Mouse (Mus musculus) testis, adult 2 months (tissue): ENCODE results near the gene Prcc.

ENCODE experiments used
- CTCF ChIP-seq: fragments of 200-500 bp; IDR thresholded peaks from 2 replicates; pipeline ENCODE4 v1.5.1; 2012; ENCODE audit warnings: low read depth, mild to moderate bottlenecking, inconsistent platforms, low read length, moderate library complexity; ENCODE audit not compliant: control insufficient read depth, insufficient read depth, insufficient replicate concordance
- POLR2A ChIP-seq: fragments of 200-500 bp; IDR thresholded peaks from 2 replicates; pipeline ENCODE4 v1.6.1; 2012; ENCODE audit warnings: low read depth, mild to moderate bottlenecking, inconsistent platforms, low read length, moderate library complexity; ENCODE audit not compliant: control insufficient read depth

DNA sequence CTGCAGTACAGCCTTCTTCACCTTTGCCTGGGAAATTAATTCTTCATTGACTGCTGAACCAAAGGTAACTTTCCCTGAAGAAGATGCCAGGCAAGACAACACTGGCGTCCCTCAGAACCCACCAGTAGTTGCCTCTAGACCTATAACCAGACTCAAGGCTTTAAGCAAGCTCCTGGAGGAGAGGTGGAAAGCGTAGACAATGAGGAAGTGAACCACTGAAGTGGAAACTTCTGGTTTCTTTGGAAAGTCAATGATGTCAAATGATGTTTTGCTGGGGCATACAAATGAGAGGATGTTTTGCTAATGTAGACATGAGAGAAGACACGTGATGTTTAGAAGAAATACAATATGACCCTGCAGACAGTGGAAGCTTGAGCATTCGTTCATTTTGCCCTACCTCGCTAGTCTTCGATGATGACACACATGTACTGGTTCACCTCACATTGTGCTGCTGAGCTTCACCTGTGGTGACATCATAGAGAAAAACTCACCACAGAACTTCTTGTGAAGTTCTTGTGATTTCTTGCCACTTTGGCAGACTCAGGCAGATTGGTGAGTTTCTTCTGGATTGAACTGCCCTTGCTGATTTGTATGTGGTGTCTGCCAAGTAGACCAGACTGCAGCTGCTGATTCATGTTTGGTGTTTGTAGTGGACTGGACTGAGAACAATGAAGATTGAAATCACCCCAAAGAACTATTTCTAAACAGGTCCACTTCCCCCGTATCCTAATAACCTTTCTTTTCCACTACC is 53.1 kb downstream of the Prcc start:
- TF ChIP-seq CTCF (no peak), POLR2A (no peak)
